Mouse (Mus musculus) forelimb bud, embryonic 11.5 days (tissue): Measurements from ENCODE around the gene Atp2a1.
A peak's percentile ranks its signal among the peaks of the same experiment; 100 is the strongest.

Source experiments
- DNase-seq: peaks from one replicate; pipeline ENCODE4 v3.0.0-alpha.2; 2012; ENCODE audit warnings: low read depth, low spot score

Atp2a1 gene

GRCm38 (mm10) chr7:126452244-126452643 lies 10.7 kb downstream of the Atp2a1 start:
- DNase-seq, result no peak

DNA sequence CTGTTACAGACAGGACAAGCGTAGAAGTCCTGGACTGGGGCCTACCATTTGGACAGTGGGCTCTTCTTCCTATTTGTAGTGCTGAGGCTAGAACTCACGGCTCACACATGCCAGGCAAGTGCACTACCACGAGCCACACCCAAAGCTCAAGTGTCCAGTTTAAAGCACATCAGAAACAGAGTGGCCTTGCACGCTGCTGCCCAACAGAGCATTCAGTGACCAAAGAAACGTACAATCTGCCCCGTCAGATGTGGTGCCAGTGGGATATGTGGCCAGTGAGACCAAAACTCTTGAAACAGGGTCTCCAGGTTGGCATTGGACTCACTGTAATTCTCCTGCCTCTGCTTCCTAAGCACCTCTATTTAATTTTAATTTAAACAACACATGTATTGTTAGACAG lies 12.3 kb downstream of the Atp2a1 start:
- no peak for DNase-seq

- no peak for DNase-seq
These were observed 12.9 kb downstream of the Atp2a1 start for GRCm38 (mm10) chr7:126449991-126450390.

- no peak for DNase-seq
These were observed 14.4 kb downstream of the Atp2a1 start for GRCm38 (mm10) chr7:126448481-126448880.

- no peak for DNase-seq
These were observed 16.7 kb downstream of the Atp2a1 start for GRCm38 (mm10) chr7:126446217-126446616.

DNA sequence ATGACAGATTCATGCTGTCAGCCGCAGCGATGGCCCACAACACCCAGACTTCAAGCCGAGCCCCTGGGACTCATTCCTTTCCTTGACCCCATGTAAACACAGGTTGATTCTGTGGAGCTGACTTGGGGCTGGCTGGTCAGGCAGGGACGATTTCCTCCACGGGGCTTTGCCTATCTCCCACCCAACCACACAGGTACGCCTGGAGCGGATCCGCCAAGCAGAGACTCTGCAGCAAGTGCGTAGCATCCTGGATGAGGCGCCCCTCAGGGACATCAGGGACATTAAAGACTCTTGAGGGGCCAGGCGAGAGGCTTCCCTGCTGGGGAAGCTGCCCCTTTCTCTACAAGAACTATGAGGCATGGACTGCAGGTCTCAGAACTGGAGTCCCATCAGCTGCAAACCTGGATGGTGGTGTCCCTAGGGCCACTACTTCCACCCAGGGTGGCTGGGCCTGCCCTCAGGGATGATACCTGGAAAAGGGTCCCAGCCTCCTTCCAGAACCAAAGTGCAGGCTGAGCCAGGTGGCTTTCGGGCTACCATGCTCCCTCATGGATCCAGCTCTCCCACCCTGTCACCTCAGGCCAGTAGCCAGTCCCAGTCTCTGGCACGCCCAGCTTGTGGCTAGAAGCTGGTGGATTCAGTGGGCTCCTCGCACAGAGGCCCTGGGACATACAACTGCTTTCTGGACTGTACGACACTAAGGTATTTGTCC lies 17.6 kb downstream of the Atp2a1 start:
- no peak for DNase-seq

- no peak for DNase-seq
These were observed 18.4 kb downstream of the Atp2a1 start for GRCm38 (mm10) chr7:126444536-126444935.

- no peak for DNase-seq
These were observed 18.9 kb downstream of the Atp2a1 start for GRCm38 (mm10) chr7:126443997-126444396.

DNA sequence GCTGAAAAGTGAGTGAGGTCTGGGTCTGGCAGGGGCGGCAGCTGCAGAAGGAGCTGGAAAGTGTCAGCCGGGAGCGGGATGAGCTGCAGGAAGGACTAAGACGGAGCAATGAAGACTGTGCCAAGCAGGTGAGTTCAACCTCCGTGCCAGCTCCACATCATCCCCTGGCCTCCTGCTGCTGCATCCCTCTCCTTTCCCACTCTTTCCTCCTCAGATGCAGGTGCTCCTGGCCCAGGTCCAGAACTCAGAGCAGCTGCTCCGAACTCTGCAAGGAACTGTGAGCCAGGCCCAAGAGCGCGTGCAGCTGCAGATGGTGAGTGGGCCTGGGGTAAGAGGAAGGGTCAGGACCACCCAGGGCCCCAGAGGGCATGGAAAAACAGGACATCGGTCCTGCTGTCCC lies 22.8 kb downstream of the Atp2a1 start:
- no peak for DNase-seq

DNA sequence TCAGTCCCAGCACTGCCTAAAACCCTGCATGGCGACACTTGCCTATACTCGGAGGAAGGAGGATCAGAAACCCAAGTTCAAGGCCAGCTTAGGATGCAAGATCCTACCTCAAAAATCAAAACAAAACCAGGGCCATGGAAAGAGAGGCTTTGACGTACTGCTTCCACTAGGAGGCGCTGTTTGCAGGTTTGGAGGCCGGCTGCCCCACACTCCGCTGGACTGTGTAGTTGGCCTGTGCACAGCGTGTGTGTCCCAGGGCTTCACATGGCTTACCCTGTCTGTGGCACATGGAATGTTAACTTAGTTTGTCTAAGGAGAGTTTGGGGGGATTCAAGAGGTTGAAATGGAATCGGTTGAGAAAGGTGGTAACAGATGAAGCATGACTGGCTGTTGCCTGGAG lies 26.1 kb downstream of the Atp2a1 start:
- DNase-seq, result peak; percentile 74

DNA sequence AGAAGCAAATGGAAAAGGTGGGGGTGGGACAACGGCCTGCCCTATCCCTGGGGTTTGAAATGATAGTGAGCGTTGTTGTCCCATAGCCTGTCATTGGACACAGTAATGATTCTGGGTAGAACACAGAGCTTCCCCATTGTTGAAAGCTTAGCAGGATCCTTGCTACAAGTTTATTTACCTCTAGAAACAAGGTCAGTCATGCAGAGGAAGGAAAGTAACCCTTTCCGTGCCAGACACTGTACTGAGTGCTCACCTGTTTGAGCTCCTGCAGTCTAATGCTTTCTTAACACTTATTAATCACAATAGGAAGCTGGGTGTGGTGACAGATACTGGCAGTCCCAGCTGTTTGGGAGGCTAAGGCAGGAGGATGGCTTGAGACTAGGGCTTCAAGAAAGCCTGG lies 27.1 kb downstream of the Atp2a1 start:
- DNase-seq, result no peak

DNA sequence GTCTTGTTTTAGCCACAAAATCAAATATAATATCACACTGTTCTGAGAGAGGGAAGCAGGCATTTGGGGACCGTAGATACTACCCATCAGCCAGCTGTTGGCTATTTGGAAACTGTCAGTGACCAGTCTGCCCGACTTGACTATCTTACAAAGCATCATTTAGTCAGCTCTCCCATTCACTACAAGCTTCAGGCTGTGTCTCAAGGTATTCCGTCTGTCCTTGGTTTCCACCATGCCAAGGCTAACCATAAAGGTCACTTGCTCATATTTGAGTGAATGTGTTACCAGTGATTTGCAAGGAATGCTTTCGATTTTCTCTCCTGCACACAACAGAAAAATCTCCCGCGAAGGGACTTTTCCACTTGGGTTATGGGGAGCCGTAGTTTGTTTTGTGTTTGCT lies 28.2 kb downstream of the Atp2a1 start:
- DNase-seq, result no peak

GRCm38 (mm10) chr7:126430167-126430566 lies 32.7 kb downstream of the Atp2a1 start:
- DNase-seq, result no peak

GRCm38 (mm10) chr7:126429503-126429898 lies 33.4 kb downstream of the Atp2a1 start:
- no peak for DNase-seq

DNA sequence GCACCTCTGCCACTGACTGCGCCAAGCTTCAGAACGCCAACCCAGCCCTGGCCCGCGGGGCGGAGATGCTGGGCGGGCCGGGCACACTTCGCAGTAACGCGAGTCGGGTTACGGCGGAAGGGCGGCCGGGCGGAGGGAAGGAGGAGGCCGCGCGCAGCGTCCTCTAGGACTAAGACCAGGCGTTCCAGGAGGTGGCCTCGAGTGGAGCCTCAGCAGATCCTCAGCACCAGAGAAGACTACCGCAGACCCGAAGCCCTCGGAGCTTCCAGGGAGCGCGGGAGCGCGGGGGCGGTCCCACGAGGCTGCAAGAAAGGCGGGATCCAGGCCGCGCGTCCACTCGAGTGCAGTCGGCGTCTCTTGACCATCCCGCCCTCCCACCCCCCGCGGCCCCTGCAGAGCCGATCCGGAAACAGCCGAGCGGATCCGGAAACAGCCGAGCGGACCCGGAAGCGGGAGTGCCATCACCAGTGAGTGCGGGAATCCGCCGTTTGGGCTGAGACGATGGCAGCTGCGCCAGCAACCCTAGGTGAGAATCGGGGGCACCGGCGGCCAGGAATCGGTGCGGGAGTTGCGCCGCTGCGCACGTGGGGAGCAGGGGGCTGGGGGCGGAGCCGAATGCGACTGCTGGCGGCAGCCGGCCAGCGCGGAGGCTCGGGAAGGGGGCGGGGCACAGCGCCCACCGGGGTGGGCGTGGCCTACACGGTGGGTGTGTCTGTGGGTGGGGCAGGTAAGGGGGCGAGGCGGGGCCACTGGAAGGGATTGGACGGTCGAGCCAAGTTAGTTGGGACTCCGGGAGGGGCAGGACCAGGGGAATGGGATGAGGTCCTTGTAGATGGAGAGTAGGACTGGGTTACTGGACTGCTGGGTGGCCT lies 34.0 kb downstream of the Atp2a1 start, which contains the start of gene Rabep2:
Rabep2 (plus strand) TSS at position 129 of the 872 bp plus-strand sequence.
- DNase-seq, result peak; percentile 91

DNA sequence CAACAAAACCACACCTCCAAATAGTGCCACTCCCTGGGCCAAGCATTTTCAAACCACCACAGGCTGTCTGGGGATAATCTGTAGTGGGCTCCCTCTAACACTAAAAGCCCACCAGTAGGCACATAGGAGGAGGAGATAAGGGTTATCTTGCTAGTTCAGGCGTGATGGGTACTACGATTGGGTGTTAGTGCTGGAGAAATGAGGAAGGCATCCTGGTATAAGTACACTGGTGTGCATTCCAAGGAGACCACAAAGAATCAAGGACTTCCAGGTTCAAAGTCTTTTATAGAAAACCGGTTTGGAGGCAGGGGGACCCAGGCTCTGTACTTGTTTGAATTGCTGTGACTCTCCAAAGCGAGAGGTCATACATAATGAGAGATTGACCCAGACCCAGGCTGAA lies 34.8 kb downstream of the Atp2a1 start:
- no peak for DNase-seq

- DNase-seq, result no peak
These were observed 35.5 kb downstream of the Atp2a1 start for GRCm38 (mm10) chr7:126427323-126427860.

GRCm38 (mm10) chr7:126424161-126424560 lies 38.7 kb downstream of the Atp2a1 start:
- DNase-seq, result no peak

DNA sequence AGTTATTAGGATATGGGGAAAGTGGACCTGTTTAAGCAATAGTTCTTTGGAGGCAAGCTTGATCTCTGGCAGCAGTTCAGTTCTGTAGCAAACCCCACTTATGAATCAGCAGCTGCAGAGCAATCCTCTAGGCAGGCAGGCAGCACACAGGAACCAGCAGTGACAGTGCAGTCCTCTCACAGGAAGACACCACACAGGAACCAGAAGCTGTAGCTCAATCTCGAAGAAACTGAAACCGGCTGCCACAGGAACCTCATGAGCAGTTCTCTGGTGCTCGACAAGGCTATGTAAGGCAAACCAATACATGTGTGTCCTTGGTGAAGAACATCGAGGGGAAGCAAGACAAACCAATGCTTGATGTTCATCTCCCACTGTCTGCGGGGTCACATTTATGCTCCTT lies 41.2 kb downstream of the Atp2a1 start:
- no peak for DNase-seq

DNA sequence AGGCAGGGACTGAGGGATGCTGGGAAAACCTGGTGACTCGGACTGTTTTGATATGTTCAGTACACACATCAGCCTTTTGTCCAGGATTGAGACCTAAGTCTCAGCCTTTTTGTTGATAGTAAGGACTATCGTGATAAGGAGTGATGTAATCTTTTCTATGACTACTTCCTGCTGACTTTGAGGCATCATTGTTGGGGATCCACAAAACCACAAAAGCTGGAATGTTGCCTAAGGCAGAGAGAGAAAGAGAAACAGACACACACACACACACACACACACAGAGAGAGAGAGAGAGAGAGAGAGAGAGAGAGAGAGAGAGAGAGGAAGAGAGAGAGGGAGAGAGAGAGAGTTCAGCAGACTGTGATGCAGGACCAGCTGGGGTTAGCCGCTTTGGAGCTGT lies 44.4 kb downstream of the Atp2a1 start:
- DNase-seq, result no peak

DNA sequence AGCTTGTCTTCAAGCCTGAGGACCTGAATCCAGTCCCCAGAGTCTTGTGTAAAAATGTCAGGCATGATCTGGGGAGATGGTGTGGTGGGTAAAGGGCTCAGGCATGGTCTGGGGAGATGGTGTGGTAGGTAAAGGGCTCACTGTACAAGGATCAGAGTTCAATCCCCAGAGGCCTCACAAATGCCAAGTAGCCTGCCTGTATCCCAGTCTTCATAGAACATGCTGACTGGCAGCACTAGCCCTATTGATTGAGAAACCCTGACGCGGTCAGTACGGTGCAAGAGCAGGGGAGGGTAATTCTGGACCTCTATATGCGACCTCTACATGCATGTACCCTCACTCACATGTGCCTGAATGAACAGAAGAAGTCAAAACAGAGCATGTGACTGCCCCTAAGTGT lies 45.3 kb downstream of the Atp2a1 start:
- DNase-seq, result no peak

- DNase-seq, result no peak
These were observed 45.9 kb downstream of the Atp2a1 start for GRCm38 (mm10) chr7:126417045-126417444.

GRCm38 (mm10) chr7:126416615-126417014 lies 46.3 kb downstream of the Atp2a1 start:
- no peak for DNase-seq
